Mouse (Mus musculus): ENCODE results near the gene Kcnab1.

- no peak for TF ChIP-seq CTCF (IDR thresholded peaks at IDR 0.05; ENCODE audit: insufficient read depth, low read length)
- no peak for TF ChIP-seq POLR2A (IDR thresholded peaks at IDR 0.05; ENCODE audit: borderline replicate concordance, extremely low read depth, low read depth, low read length)
These were observed 121.8 kb downstream of the Kcnab1 start for GRCm38 (mm10) chr3:65230978-65231377.

All from lung, adult 2 months (tissue).